ENCODE assay signal across 8 mouse cellular contexts in the genomic region with DNA sequence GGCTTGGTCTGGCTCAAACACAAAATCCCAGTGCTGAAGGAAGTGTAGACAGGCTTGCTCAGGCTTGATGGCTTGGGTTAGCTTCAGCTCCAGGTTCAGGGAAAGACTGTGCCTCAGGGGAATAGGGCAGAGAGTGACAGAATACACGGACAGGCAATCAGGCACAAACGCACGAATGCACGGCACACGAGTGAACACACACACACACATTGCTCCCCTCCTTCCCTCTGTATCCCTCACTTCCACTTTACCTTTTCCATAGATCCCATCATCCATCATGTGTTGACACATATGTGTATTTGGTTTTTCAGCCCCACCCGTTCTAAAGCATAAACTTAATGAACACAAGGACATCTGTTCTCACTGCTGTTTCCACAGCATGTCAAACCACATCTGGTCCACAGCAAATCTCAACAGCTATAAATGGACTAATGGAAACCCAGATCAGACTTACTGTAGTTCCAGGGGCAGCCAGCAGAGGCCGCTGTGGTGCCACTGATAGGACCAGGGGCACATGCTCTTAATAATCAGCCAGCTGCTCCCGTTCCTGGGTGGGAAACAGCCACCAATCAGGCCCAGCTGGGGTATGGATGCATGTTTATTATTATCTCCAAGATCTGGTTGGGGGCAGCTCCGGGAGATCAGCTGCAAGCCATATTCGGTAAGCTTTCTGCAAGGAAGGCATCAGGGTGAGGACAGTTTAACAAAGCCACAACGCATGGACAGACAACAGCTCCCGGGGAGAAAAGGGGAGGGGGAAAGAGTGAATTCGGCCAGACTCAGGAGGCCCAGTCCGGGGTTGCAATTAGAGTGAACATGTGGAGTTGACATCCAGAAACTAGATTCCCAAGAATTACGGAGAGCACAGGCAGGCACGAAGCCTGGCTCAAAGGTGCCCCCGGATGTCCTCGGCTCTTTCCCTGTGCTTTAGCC. TPM values are rescaled to one million over a fixed set of nuclear protein-coding genes. Genes with fewer than 3 reads are reported as not detected.
DNase-seq lines count a peak whose midpoint lies in the region; ATAC-seq lines count a peak whose summit lies in the region.

No protein-coding gene starts in this region.

- H3K27ac ChIP-seq in intestine, embryonic 14.5 days (ENCODE audit: low read depth) = peak overlapping the region; percentile 64
- H3K27ac ChIP-seq in midbrain, embryonic 10.5 days (replicated peaks) = peak overlapping the region; percentile 76

- peak overlapping the region; percentile 40 for H3K4me2 ChIP-seq in intestine, embryonic 14.5 days (ENCODE audit: low read length)

- ATAC-seq in intestine, embryonic 14.5 days (replicated peaks; ENCODE audit: low FRiP score, low TSS enrichment, low read depth) = peak; percentile 79

- H3K4me1 ChIP-seq in intestine, embryonic 14.5 days (replicated peaks; ENCODE audit: control insufficient read depth, insufficient read depth, low read length) = 0 out of 2 replicates have a peak, but pooled peaks cover 5% of the 10 kb centered on the region
- peaks cover 51% of the 10 kb centered on the region for H3K4me1 ChIP-seq in midbrain, embryonic 10.5 days

- intact Hi-C loops in left cerebral cortex, postnatal 10 days (cut with DNase I) = loop anchor here (2.0 to 5.0 kb wide), 2 partner anchors 98 to 230 kb away; partner anchors contain the start of gene Galnt10

- no peaks in the 10 kb centered on the region for H3K27me3 ChIP-seq in intestine, embryonic 14.5 days (replicated peaks; ENCODE audit: control insufficient read depth, insufficient read depth, low read length)
- H3K27me3 ChIP-seq in midbrain, embryonic 10.5 days (ENCODE audit: low read depth, poor library complexity, severe bottlenecking) = peaks cover 17% of the 10 kb centered on the region; the same call in 1 of the 2 replicates

- peak; percentile 79 for DNase-seq in adipocyte (ENCODE audit: low spot score)
- DNase-seq in embryo, embryonic 10.5 days (ENCODE audit: low spot score) = peak; percentile 95
- DNase-seq in gastrocnemius, postnatal 25 days = peak; percentile 46
- DNase-seq in intestine, embryonic 14.5 days (ENCODE audit: low spot score) = peak; percentile 99
- peak; percentile 65 to 82 for DNase-seq in left cerebral cortex, postnatal 10 days (ENCODE audit: extremely low spot score in 1 of 2, low spot score in 2 of 2)
- DNase-seq in midbrain, embryonic 10.5 days (ENCODE audit: low spot score) = peak; percentile 89
- peak; percentile 58 to 71 for DNase-seq in right cerebral cortex, postnatal 36 days (ENCODE audit: low spot score in 2 of 2)
- peak; percentile 63 to 88 for DNase-seq in urinary bladder, postnatal 4 days (ENCODE audit: low spot score in 2 of 2)

- no peaks in the 10 kb centered on the region for H3K36me3 ChIP-seq in intestine, embryonic 14.5 days (ENCODE audit: control insufficient read depth, insufficient read depth, low read length)
- no peaks in the 10 kb centered on the region for H3K36me3 ChIP-seq in midbrain, embryonic 10.5 days

- no peak overlapping the region for H3K4me3 ChIP-seq in intestine, embryonic 14.5 days (ENCODE audit: low read depth, low read length)
- peak overlapping the region; percentile 12; the same call in 1 of the 2 replicates for H3K4me3 ChIP-seq in midbrain, embryonic 10.5 days

- no peaks in the 10 kb centered on the region for H3K9me3 ChIP-seq in intestine, embryonic 14.5 days (ENCODE audit: control insufficient read depth, low read length)
- H3K9me3 ChIP-seq in midbrain, embryonic 10.5 days (replicated peaks) = no peaks in the 10 kb centered on the region

- 33% methylated on average over 18 of the region's 18 CpGs for WGBS in intestine, embryonic 14.5 days
- WGBS in midbrain, embryonic 10.5 days = 37% methylated on average over 18 of the region's 18 CpGs

- 0 out of 2 replicates have a peak overlapping the region, but pooled peaks have one; percentile 20 for H3K9ac ChIP-seq in intestine, embryonic 14.5 days (ENCODE audit: low read length)

RNA-seq across cellular contexts. Expression of gene Mfap3, which starts 30.4 kb away (rescaled TPM):
- total RNA-seq in gastrocnemius, postnatal 25 days (2021) = 1 to 10 TPM; 7.2 to 9.1 TPM
- polyA plus RNA-seq in intestine, embryonic 14.5 days (2014; fragmentation: Nextera tagmentation; extraction: Ambion mirVana) = 42.8 and 46.2 TPM in 2 replicates
- total RNA-seq in left cerebral cortex, postnatal 10 days (2021) = 10 to 100 TPM; 35.0 to 35.3 TPM
- polyA plus RNA-seq in midbrain, embryonic 10.5 days (2016; fragmentation: Nextera tagmentation; extraction: Ambion mirVana) = 57.8 and 57.9 TPM in 2 replicates

RNA-seq across cellular contexts. Expression of gene Fam114a2, which starts 30.5 kb away (rescaled TPM):
- total RNA-seq in gastrocnemius, postnatal 25 days (2021) = 10 to 100 TPM; 45.8 to 46.8 TPM
- polyA plus RNA-seq in intestine, embryonic 14.5 days (2014; fragmentation: Nextera tagmentation; extraction: Ambion mirVana) = 54.9 and 60.1 TPM in 2 replicates
- total RNA-seq in left cerebral cortex, postnatal 10 days (2021) = 10 to 100 TPM; 25.2 to 29.2 TPM
- polyA plus RNA-seq in midbrain, embryonic 10.5 days (2016; fragmentation: Nextera tagmentation; extraction: Ambion mirVana) = 71.8 and 81.6 TPM in 2 replicates

Comparison
In these comparisons a context has a peak if more than half of its experiments do, and no peak if none do; other contexts are left out.
1. DNase-seq: peak in every context shown above with its lines; median percentile 99 in intestine, embryonic 14.5 days; 95 in embryo, embryonic 10.5 days; 89 in midbrain, embryonic 10.5 days; 79 in adipocyte; 76 in urinary bladder, postnatal 4 days; 74 in left cerebral cortex, postnatal 10 days; 64 in right cerebral cortex, postnatal 36 days; 46 in gastrocnemius, postnatal 25 days.